Mouse (Mus musculus) hindbrain, embryonic 12.5 days (tissue): ENCODE results near the gene Tmem175. TPM values are rescaled to one million over a fixed set of nuclear protein-coding genes. Genes with fewer than 3 reads are reported as not detected.

ENCODE experiments used
- ATAC-seq: fragments of 200-750 bp; cut with Nextera tagmentation; 2 replicates; pipeline ENCODE4 v1.8.0; 2017; ENCODE audit warnings: moderate TSS enrichment; ENCODE audit not compliant: low FRiP score
- H3K27ac ChIP-seq: fragments of 300-500 bp; sonication (generic); 2 replicates; pipeline ENCODE4 v1.5.1; 2016; ENCODE audit warnings: mild to moderate bottlenecking
- H3K27me3 ChIP-seq: fragments of 300-500 bp; sonication (generic); 2 replicates; pipeline ENCODE4 v1.6.1; 2016; ENCODE audit warnings: mild to moderate bottlenecking
- H3K36me3 ChIP-seq: fragments of 300-500 bp; sonication (generic); 2 replicates; pipeline ENCODE4 v1.6.1; 2016; ENCODE audit warnings: mild to moderate bottlenecking
- H3K4me1 ChIP-seq: fragments of 300-500 bp; sonication (generic); 2 replicates; pipeline ENCODE4 v1.6.1; 2016
- H3K4me2 ChIP-seq: fragments of 300-500 bp; sonication (generic); replicated peaks from 2 replicates; pipeline ENCODE4 v1.6.1; 2016; ENCODE audit warnings: mild to moderate bottlenecking
- H3K4me3 ChIP-seq: fragments of 300-500 bp; sonication (generic); 2 replicates; pipeline ENCODE4 v1.5.1; 2016; ENCODE audit warnings: mild to moderate bottlenecking
- H3K9ac ChIP-seq: fragments of 300-500 bp; sonication (generic); 2 replicates; pipeline ENCODE4 v1.6.1; 2016; ENCODE audit warnings: mild to moderate bottlenecking, moderate library complexity
- H3K9me3 ChIP-seq: fragments of 300-500 bp; sonication (generic); replicated peaks from 2 replicates; pipeline ENCODE4 v1.6.1; 2016; ENCODE audit warnings: mild to moderate bottlenecking
- WGBS: fragments of 180-500 bp; shearing (Covaris S2); methylation state at CpG from one replicate; pipeline ENCODE4 v1.1.7; 2016; 5-methylcytosine and 5-hydroxymethylcytosine counted together
- polyA plus RNA-seq: library from polyadenylated mRNA; unstranded; fragments of >200 nt; fragmentation: Nextera tagmentation; extraction: Ambion mirVana; gene quantifications from 2 replicates; pipeline ENCODE4 v1.2.1, GENCODE M21; 2016

Gene Tmem175
- polyA plus RNA-seq, 1 experiment from 2014 or later, result 22.3 TPM

DNA sequence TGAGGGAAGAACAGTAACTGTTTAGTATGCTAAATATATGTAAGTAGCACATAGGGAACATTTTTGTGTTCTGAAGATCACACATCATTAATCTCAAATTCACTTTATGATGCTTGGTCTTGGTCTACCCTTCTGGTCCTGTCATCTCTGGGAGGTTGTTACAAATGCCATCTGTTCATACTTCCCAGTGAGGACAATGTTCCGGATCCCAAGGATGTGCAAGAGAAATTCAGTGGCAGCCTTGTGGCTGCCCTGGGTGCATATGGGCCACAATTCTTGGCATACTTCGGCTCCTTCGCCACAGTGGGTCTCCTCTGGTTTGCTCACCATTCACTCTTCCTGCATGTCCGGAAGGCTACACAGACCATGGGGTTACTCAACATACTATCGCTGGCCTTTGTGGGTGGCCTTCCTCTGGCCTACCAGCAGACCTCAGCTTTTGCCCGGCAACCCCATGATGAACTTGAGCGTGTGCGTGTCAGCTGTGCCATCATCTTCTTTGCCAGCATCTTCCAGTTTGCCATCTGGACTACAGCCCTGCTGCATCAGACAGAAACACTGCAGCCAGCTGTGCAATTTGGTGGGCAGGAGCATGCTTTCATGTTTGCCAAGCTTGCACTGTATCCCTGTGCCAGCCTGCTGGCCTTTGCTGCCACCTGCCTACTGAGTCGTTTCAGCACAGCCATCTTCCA is 16.2 kb downstream of the Tmem175 start:
- ATAC-seq, result no peak
- no peak overlapping the region for H3K4me2 ChIP-seq
- peaks cover 71% of the 10 kb centered on the region for H3K36me3 ChIP-seq
- H3K4me3 ChIP-seq, result no peak overlapping the region
- no peak overlapping the region for H3K27ac ChIP-seq
- no peaks in the 10 kb centered on the region for H3K4me1 ChIP-seq
- no peak overlapping the region for H3K9ac ChIP-seq
- no peaks in the 10 kb centered on the region for H3K9me3 ChIP-seq
- 93% methylated on average over 9 of the region's 9 CpGs for WGBS
- no peaks in the 10 kb centered on the region for H3K27me3 ChIP-seq

DNA sequence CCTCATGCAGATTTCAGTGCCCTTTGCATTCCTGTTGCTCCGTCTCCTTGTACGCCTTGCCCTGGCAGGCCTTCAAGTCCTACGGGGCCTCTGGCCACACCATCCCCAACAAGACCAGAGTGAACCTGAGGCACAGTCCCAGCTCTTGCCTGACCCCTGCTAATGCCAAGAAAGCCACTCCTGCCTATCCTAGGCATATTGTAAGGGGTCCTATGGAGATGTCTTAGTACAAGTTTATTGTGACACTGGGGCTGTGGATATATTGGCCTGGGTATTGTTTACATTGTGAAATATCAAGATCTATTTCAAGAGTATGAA is 16.7 kb downstream of the Tmem175 start:
- Histone ChIP-seq H3K27ac (no peak overlapping the region), H3K9ac (no peak overlapping the region), H3K4me3 (no peak overlapping the region), H3K4me2 (no peak overlapping the region), H3K36me3 (peaks cover 76% of the 10 kb centered on the region), H3K4me1 (no peaks in the 10 kb centered on the region), H3K9me3 (no peaks in the 10 kb centered on the region), H3K27me3 (no peaks in the 10 kb centered on the region)
- no peak for ATAC-seq
- WGBS, result 96% methylated on average over 3 of the region's 3 CpGs

DNA sequence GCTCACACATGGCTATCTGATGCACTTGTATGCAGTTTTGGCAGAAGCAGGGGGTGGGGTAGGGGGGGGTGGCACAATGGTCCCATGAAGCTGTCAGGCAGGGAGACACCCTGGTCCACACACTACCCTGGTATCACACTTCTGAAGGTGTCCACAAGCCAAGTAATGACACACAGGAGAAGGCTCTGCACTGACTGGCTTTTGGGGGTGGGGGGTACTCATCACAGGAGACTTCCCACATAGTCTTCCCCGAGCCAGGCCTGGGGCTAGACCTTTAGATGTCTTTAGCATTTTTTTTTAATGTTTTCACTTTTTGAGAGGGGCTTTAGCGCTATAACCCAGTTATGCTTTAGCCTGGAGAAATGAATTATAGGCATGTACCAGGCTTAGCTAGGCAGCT is 17.7 kb downstream of the Tmem175 start:
- WGBS, result 85% methylated on average over 2 of the region's 2 CpGs
- ATAC-seq, result no peak

DNA sequence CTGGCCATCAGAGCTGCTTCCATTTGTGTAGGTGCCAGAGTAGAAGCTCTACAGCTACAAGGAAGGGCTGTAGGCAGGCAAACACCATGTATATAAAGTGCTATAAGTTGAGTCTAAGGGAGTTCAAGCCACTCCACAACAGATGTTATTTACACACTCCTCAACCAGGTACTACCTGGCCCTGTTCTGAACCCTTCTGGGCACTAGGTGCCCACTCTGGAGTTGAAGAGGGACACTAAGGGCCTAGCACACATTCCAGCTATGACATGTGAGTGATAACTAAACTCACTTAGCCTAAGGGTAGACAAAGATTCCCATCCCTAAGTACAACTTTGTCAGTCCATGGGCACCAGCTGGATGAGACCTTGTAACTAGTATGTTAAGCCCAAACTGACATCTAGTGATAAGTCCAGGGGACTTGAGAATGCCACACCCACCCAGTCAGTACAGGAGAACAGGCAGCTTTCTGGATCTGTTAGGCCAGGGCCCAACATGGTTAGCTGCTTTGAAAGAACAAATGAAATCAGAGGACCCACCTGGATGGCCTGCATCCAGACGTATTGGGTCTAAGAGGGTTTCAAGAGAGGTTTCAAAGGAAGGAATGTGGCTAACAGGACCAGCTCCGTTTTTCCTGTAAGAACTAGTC is 18.4 kb downstream of the Tmem175 start:
- peaks cover 80% of the 10 kb centered on the region for H3K36me3 ChIP-seq
- H3K27ac ChIP-seq, result no peak overlapping the region
- no peak overlapping the region for H3K4me3 ChIP-seq
- no peak overlapping the region for H3K4me2 ChIP-seq
- H3K9me3 ChIP-seq, result no peaks in the 10 kb centered on the region
- no peak for ATAC-seq
- no peak overlapping the region for H3K9ac ChIP-seq
- no peaks in the 10 kb centered on the region for H3K4me1 ChIP-seq
- H3K27me3 ChIP-seq, result no peaks in the 10 kb centered on the region
- WGBS, result 74% methylated on average over 2 of the region's 2 CpGs

More for the DNA sequence above, 17.7 kb downstream of the Tmem175 start:
- Histone ChIP-seq H3K27ac (no peak overlapping the region), H3K36me3 (peaks cover 75% of the 10 kb centered on the region), H3K4me2 (no peak overlapping the region), H3K9me3 (no peaks in the 10 kb centered on the region), H3K4me1 (no peaks in the 10 kb centered on the region), H3K27me3 (no peaks in the 10 kb centered on the region), H3K9ac (no peak overlapping the region), H3K4me3 (no peak overlapping the region)

DNA sequence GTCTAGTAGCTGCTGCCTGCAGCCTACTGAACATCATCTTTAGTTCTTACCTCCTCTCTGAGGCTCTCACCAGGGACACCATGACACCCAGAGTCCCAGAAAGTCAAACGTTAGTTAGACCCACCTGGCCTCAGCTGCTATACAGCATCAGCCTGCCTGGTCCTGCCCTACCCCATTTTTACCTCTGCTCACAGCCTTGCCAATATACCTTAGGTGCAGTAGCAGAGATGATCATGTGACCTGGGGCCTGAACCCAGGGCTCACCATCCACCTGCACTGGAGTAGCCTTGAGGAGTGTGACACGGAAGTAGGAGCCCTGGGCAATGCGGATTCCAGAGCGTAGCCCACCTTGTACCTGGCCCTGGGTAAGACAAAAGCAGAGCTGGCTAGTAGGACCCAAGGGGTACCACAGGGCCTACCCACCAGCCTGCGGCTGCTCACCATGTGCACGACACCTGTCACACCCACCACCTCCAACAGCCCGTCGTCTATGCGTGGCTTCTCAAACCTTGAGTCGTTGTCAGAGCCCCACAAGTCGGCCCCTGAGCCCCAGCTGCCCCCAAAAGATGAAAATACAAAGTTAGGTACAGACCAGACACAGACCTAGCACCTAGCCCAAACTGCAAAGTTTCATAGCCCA is 19.5 kb downstream of the Tmem175 start:
- Histone ChIP-seq H3K36me3 (peaks cover 87% of the 10 kb centered on the region), H3K9me3 (no peaks in the 10 kb centered on the region), H3K9ac (no peak overlapping the region), H3K27ac (no peak overlapping the region), H3K4me1 (no peaks in the 10 kb centered on the region), H3K27me3 (no peaks in the 10 kb centered on the region), H3K4me2 (no peak overlapping the region), H3K4me3 (no peak overlapping the region)
- 91% methylated on average over 11 of the region's 11 CpGs for WGBS
- ATAC-seq, result no peak

DNA sequence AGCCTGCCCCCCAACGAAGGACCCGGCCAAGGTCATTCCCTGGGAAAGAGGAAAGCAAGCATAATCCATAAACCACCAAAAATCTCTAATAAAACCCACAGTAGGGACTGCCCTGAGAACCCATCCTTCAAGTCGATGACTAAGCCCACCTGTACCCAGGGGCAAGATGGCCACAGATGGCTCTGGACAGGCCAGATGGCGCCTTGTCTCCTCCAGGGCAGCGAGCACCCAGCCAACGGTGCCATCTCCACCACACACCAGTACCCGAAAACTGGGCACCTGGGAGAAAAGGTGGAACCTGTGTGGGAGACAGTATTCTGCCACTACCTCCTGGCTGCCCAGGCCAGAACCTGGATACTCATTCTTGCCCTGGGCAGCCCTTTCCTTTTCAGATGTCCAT is 20.8 kb downstream of the Tmem175 start:
- 93% methylated on average over 7 of the region's 7 CpGs for WGBS
- no peaks in the 10 kb centered on the region for H3K9me3 ChIP-seq
- no peak for ATAC-seq
- H3K4me1 ChIP-seq, result no peaks in the 10 kb centered on the region
- H3K27ac ChIP-seq, result no peak overlapping the region
- no peak overlapping the region for H3K4me2 ChIP-seq
- peaks cover 89% of the 10 kb centered on the region for H3K36me3 ChIP-seq
- H3K27me3 ChIP-seq, result no peaks in the 10 kb centered on the region
- H3K9ac ChIP-seq, result no peak overlapping the region
- H3K4me3 ChIP-seq, result no peak overlapping the region

DNA sequence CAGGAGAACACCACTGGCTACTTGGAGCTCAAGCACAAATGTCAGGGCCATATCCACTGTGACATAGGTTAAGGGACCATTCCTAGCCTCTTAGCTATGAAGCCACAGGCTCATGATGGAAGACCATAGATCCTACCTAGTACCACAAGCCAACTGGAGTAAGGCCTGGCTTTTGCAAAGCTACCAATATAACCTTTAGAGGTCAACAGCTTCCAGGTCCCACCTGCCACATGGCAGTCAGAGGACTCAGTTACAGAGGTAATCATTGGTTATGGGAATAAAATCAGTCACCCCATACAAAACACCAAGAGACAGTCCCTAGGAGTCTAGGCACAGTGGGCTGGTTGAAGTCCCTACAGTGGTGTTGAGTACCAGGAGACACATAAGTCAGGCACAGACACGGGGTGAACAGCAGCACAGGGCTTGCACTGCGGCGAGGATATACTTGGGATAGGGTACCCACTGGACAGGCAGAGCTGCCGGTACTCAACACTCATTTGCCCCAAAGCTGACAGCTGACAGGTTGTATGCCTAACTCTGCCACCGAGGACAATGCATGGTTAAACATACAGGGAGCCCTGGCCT is 21.7 kb downstream of the Tmem175 start:
- Histone ChIP-seq H3K36me3 (peaks cover 91% of the 10 kb centered on the region), H3K27me3 (no peaks in the 10 kb centered on the region), H3K4me1 (no peaks in the 10 kb centered on the region), H3K4me3 (no peak overlapping the region), H3K9me3 (no peaks in the 10 kb centered on the region), H3K27ac (no peak overlapping the region), H3K9ac (no peak overlapping the region), H3K4me2 (no peak overlapping the region)
- ATAC-seq, result no peak
- 87% methylated on average over 5 of the region's 5 CpGs for WGBS

DNA sequence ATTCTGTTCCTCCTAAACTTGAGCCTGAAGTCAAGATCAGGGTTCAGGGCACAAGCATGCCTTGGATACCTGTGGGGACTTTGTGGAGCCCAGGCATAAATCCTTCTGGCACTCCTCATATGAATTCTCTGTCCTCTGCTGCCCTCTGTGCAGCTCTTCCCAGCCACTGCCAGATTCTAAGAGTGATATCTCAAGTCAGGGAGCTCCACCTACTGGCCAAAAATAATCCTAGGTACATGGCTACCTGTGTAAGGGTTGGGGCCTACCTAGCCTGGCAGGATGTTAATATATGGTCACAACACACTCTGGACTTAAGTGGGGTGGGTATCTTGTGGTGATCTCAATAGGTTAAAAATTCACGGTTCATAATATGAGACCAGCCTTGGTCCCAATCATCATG is 22.3 kb downstream of the Tmem175 start:
- ATAC-seq, result peak; percentile 44
- 66% methylated on average over 1 of the region's 1 CpGs for whole genome bisulfite sequencing
- peaks cover 89% of the 10 kb centered on the region for H3K36me3 ChIP-seq

DNA sequence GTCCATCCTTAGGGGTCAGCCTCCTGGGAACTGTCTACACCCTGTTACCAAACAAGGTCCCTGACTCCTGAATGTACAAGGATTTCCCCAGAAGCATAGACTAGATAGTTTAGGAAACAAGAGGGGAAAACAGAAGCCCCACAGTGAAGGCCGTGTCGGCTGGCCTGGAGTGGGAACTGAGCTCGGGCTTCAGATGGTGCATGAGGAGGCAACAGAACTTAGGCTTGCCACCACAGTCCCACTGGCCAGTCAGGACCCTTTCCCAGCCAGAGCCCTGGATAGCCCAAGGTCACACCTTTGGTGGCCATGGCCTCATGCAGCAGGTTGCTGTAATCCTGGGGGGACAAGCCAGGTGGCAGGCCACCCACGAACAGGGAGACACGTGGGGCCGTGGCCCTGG is 23.8 kb downstream of the Tmem175 start:
- peaks cover 79% of the 10 kb centered on the region for H3K36me3 ChIP-seq
- WGBS, result 86% methylated on average over 6 of the region's 6 CpGs

More for the DNA sequence above, 22.3 kb downstream of the Tmem175 start:
- Histone ChIP-seq H3K9me3 (no peaks in the 10 kb centered on the region), H3K27me3 (no peaks in the 10 kb centered on the region), H3K4me3 (no peak overlapping the region), H3K9ac (no peak overlapping the region), H3K4me2 (no peak overlapping the region), H3K27ac (no peak overlapping the region), H3K4me1 (no peaks in the 10 kb centered on the region)

DNA sequence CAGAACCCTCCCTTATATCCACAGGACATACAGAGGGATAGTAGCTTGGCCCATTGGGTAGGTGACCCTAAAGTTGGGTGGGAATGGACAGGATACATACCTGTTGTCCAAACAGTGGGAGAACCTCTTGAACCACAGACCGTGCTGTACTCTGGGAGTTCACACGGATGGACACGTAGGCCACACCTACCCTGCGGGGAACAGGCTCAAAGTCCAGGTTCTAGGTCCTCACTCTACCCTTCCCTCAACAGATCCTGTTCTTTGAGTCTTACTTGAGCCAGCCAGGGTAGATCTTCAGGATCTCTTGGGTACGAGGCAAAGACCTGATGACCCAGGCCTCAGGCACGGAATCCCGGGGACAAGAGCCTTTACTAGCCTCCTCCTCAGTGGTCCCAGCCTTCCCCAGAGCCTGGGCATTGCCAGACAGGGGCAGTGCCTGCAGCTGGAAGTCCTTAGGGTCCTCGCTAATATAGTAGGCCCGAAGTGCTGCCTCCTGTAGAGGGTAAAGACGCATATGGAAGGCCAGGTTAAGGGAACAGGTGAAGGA is 24.9 kb downstream of the Tmem175 start:
- H3K4me1 ChIP-seq, result peaks cover 9% of the 10 kb centered on the region
- WGBS, result 95% methylated on average over 10 of the region's 10 CpGs
- H3K27ac ChIP-seq, result no peak overlapping the region
- no peak overlapping the region for H3K4me2 ChIP-seq
- no peak overlapping the region for H3K4me3 ChIP-seq
- no peaks in the 10 kb centered on the region for H3K27me3 ChIP-seq
- no peaks in the 10 kb centered on the region for H3K9me3 ChIP-seq
- no peak for ATAC-seq
- H3K36me3 ChIP-seq, result peaks cover 67% of the 10 kb centered on the region
- no peak overlapping the region for H3K9ac ChIP-seq

More for the DNA sequence above, 23.8 kb downstream of the Tmem175 start:
- Histone ChIP-seq H3K27me3 (no peaks in the 10 kb centered on the region), H3K9me3 (no peaks in the 10 kb centered on the region), H3K4me2 (no peak overlapping the region), H3K4me1 (no peaks in the 10 kb centered on the region), H3K9ac (no peak overlapping the region), H3K4me3 (no peak overlapping the region), H3K27ac (no peak overlapping the region)
- ATAC-seq, result no peak

DNA sequence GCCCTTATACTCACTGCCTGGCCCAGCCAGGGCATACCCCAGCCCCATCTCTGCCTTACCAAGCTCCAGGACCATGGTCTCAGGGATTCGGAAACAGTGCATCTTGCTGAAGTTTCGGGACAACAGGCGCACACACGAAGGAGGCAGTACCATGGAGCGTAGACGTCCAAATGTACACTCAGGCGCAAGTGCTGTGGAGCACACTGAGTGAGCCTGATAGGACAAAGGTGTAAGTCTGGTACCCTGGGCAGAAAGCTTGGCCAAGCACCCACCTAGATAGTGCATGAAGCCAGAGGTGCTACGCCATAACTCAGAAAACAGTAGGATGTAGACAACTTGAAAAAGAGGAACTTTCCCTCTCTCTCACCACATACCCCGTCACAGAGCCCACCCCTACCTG is 25.8 kb downstream of the Tmem175 start:
- Histone ChIP-seq H3K27me3 (no peaks in the 10 kb centered on the region), H3K4me2 (no peak overlapping the region), H3K36me3 (peaks cover 59% of the 10 kb centered on the region), H3K4me3 (no peak overlapping the region), H3K27ac (no peak overlapping the region), H3K9me3 (no peaks in the 10 kb centered on the region), H3K9ac (no peak overlapping the region), H3K4me1 (peaks cover 14% of the 10 kb centered on the region)
- 98% methylated on average over 9 of the region's 9 CpGs for WGBS
- no peak for ATAC-seq

DNA sequence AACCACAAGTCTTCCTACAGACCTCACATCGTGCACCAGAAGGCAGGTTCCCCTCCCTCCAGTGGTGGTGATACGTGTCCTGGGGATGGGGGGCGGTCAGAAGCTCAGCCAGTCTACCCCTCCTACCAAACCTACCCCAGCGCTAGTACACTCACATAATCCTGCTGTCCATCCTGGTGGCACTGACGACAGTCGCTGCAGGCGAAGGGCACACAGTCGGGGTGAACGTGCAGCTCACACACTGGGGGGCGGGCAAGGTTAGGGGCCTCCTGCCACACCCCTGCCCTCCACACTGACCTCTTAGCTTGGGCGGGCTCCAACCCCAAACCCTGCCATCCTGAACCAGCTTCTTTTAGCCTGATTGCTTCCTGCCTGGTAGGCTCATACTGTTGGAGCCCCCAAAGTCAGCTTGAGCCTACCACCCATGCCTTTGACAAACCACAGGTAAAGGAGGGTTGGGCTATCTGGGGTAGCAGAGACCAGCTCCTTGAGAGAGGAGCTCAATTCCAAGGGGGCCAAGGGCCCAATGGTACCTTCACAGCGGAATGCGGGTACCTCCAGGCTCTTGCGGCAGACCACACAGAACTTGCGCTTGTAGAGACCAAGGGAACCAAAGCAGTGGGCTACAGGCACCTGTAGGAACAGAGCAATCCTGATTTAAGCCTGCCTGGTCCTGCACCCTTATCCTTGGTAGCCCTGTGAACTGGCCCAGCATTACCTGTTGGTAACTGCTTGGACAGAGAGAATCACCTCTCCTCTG is 26.5 kb downstream of the Tmem175 start:
- H3K9ac ChIP-seq, result no peak overlapping the region
- no peak overlapping the region for H3K4me2 ChIP-seq
- no peak overlapping the region for H3K27ac ChIP-seq
- 91% methylated on average over 15 of the region's 15 CpGs for WGBS
- no peaks in the 10 kb centered on the region for H3K9me3 ChIP-seq
- peaks cover 52% of the 10 kb centered on the region for H3K36me3 ChIP-seq
- H3K27me3 ChIP-seq, result no peaks in the 10 kb centered on the region
- H3K4me1 ChIP-seq, result peaks cover 14% of the 10 kb centered on the region
- no peak for ATAC-seq
- no peak overlapping the region for H3K4me3 ChIP-seq
